Mouse (Mus musculus) liver, postnatal 0 days (tissue): Measurements from ENCODE around the gene Gm20388. TPM values are rescaled to one million over a fixed set of nuclear protein-coding genes. Genes with fewer than 3 reads are reported as not detected.

Source experiments
- ATAC-seq: fragments of 200-750 bp; cut with Nextera tagmentation; 2 replicates; pipeline ENCODE4 v1.8.0; 2017; ENCODE audit warnings: mild to moderate bottlenecking, moderate library complexity
- DNase-seq: peaks from one replicate; pipeline ENCODE4 v3.0.0-alpha.2; 2016
- H3K27ac ChIP-seq: fragments of 300-500 bp; sonication (generic); 2 replicates; pipeline ENCODE4 v1.5.1; 2014; ENCODE audit warnings: antibody characterized with exemption, moderate library complexity, mild to moderate bottlenecking, low read depth
- H3K27me3 ChIP-seq: fragments of 300-500 bp; sonication (generic); 2 replicates; pipeline ENCODE4 v1.6.1; 2014; ENCODE audit warnings: low read length, control low read depth, mixed read lengths; ENCODE audit not compliant: insufficient read depth
- H3K36me3 ChIP-seq: fragments of 300-500 bp; sonication (generic); replicated peaks from 2 replicates; pipeline ENCODE4 v1.6.1; 2014; ENCODE audit warnings: mild to moderate bottlenecking, control low read depth, low read length, moderate library complexity, mixed read lengths; ENCODE audit not compliant: insufficient read depth
- H3K4me1 ChIP-seq: fragments of 300-500 bp; sonication (generic); 2 replicates; pipeline ENCODE4 v1.6.1; 2014; ENCODE audit warnings: antibody characterized with exemption, mild to moderate bottlenecking, control low read depth; ENCODE audit not compliant: insufficient read depth
- H3K4me2 ChIP-seq: fragments of 300-500 bp; sonication (generic); 2 replicates; pipeline ENCODE4 v1.6.1; 2014; ENCODE audit warnings: low read depth, mild to moderate bottlenecking, low read length, moderate library complexity, mixed read lengths
- H3K4me3 ChIP-seq: fragments of 300-500 bp; sonication (generic); 2 replicates; pipeline ENCODE4 v1.5.1; 2014; ENCODE audit warnings: low read depth, low read length
- H3K9ac ChIP-seq: fragments of 300-500 bp; sonication (generic); replicated peaks from 2 replicates; pipeline ENCODE4 v1.6.1; 2014; ENCODE audit warnings: mild to moderate bottlenecking, moderate library complexity
- H3K9me3 ChIP-seq: fragments of 300-500 bp; sonication (generic); 2 replicates; pipeline ENCODE4 v1.6.1; 2016; ENCODE audit warnings: mild to moderate bottlenecking, control low read depth, low read length, mixed read lengths
- CTCF ChIP-seq: sonication (generic); IDR thresholded peaks from 2 replicates; pipeline ENCODE4 v1.5.1; 2016; ENCODE audit warnings: antibody characterized with exemption, low read depth
- EP300 ChIP-seq: IDR thresholded peaks from 2 replicates; pipeline ENCODE4 v1.6.1; 2016; ENCODE audit warnings: antibody characterized with exemption, low read depth, mild to moderate bottlenecking
- WGBS: fragments of 180-500 bp; shearing (Covaris S2); extraction: QIAGEN DNeasy Blood & Tissue Kit; methylation state at CpG from one replicate; pipeline ENCODE4 v1.1.7; 2014; ENCODE audit not compliant: insufficient replicate concordance; 5-methylcytosine and 5-hydroxymethylcytosine counted together
- polyA plus RNA-seq: library from polyadenylated mRNA; unstranded; fragments of >200 nt; fragmentation: Nextera tagmentation; extraction: Ambion mirVana; gene quantifications from 2 replicates; pipeline ENCODE4 v1.2.1, GENCODE M21; 2015

Gm20388 gene
- polyA plus RNA-seq, 1 experiment from 2014 or later = not detected

DNA sequence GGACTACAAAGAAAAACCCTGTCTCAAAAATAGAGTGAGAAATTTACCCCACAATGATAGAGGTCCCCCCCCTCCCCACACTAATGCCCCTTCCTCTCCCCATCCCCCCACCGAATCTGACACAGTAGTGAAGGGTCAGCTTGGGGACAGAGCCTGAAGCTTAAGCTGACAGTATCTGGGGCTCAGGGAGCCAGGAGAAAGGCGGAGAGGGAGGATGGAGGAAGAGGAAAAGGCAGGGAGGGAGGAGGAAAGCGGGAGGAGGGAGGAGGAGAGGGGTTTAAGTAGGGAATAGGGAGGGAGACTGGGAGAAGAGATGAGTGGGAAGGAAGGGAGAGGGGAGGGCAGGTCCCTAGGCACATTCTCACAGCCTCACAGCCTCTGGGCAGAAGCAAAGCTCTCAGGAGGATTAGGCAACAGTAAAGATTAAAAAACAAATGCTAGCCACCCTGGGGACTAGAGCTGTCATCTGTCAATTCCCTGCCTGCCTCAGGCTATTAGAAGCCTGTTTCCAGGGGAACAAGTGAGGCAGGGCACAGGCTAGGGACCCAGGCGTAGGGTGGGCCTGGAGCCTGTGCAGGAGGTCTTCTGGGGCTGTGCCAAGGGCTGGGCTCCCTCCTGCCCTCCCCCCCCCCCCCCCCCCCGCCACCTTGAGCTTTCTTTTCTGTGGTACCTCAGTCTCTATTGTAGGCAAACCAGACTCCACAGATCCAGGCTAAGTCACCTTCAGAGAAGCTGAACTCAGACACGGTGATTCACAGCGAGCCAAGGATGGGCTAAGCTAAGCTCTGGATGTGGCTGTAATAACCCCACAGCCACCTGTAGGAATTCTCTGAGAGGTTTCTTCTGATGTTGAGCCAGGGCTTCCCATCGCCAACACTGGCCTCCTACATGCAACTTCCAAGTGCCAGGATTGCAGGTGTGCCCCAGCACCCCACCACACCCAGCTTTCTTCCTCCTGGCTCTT is 706.3 kb downstream of the Gm20388 start:
- TF ChIP-seq EP300 (no peak), CTCF (no peak)
- Histone ChIP-seq H3K4me1 (peaks cover 18% of the 10 kb centered on the region), H3K4me3 (no peak overlapping the region), H3K9me3 (no peaks in the 10 kb centered on the region), H3K27ac (no peak overlapping the region), H3K4me2 (no peak overlapping the region), H3K36me3 (no peaks in the 10 kb centered on the region), H3K27me3 (no peaks in the 10 kb centered on the region), H3K9ac (no peak overlapping the region)
- WGBS = 55% methylated on average over 7 of the region's 8 CpGs
- ATAC-seq = no peak
- DNase-seq = no peak

DNA sequence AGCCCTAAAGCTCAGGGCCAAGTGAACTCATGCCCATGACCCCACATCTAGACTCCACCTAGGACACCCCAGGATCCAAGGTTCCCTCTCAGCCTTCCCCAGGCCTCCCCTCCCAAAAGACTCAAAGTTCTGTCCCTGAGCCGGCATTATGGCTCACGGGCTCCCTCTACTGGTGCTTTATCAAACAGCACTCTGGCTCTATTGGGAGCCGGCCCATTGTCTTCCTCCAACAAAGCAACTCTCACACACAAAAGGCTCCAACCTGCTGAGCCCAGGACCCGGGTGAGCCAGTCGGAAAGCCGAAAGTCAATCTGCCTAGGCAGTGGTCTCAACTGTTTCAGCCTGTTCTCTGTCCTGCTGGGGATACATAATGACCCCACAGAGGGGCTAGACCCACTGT is 707.5 kb downstream of the Gm20388 start:
- TF ChIP-seq CTCF = peak; percentile 92
- TF ChIP-seq EP300 = no peak
- WGBS = 4% methylated on average over 6 of the region's 6 CpGs
- Histone ChIP-seq H3K27me3 (no peaks in the 10 kb centered on the region), H3K9ac (no peak overlapping the region), H3K27ac (no peak overlapping the region), H3K9me3 (no peaks in the 10 kb centered on the region), H3K4me1 (peaks cover 19% of the 10 kb centered on the region), H3K4me2 (no peak overlapping the region), H3K4me3 (no peak overlapping the region), H3K36me3 (no peaks in the 10 kb centered on the region)
- no peak for ATAC-seq
- DNase-seq = peak; percentile 83

DNA sequence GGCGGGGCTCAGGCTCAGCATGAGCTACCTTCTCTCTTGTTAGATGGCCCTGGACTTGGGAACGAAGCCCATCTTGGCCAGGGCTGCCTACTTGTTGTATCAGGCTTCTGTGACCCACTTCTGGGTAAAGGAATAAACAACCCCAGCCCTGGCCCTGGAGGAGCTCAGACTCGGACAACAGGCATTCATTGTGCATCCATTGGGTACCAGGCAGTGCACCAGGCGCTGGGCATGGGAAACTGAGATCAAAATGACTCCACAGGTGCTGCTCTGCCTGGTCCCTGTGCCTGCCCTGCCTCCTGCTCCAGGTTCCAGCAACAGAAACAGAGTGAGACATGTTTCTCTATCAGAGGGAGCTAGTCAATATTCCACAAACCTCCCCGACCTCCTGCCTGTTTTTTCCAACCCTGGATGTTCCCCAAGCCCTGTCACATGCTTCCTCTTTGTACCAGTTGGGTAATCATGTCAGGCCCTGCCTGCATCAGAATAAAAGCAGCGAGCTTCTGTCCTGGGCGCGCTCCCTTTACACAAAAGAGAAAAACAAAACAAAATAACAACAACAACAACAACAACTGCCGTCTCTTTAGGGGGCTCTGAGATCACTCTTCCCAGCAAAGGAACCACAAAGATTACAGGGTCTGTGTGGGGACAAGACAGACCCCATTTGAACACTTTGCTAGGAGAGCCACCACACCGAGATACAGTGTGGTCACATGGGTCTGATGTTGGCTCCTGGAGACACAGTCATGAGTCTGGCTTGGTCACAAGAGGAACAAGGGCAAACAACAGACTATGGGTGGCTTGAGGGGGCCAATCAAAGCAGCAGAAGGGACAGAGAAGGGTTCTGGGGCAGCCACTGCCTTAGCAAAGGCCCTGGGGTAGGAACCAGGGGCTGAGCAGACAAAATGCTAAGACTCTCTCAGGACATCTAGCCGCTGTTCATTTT is 708.9 kb downstream of the Gm20388 start:
- H3K9me3 ChIP-seq = no peaks in the 10 kb centered on the region
- ATAC-seq = peak; percentile 84
- H3K9ac ChIP-seq = no peak overlapping the region
- H3K4me3 ChIP-seq = no peak overlapping the region
- TF ChIP-seq EP300 (peak; percentile 44), CTCF (no peak)
- peak overlapping the region; percentile 97 for H3K27ac ChIP-seq
- H3K27me3 ChIP-seq = no peaks in the 10 kb centered on the region
- WGBS = 57% methylated on average over 11 of the region's 11 CpGs
- H3K4me1 ChIP-seq = peaks cover 19% of the 10 kb centered on the region
- 0 out of 2 replicates have a peak overlapping the region, but pooled peaks have one; percentile 6 for H3K4me2 ChIP-seq
- peak; percentile 56 for DNase-seq
- no peaks in the 10 kb centered on the region for H3K36me3 ChIP-seq

DNA sequence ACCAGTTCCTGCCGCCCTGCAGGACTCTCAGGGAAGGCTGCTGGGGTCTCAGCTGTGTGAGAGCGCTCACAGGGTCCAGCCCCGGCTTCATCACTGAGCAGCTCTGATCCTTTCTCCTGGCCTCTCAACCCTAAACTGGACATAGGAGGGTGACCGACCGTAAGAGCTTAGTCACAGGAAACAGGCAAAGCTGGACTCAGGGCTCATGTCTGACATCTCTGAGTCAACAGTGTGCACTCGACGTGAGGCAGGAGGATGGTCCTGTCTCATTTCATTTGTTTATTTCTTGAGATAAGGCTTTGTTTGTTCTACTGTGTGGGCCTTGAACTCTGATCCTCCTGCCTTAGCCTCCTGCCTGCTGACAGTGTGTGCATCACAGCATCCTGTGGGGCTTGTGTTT is 709.8 kb downstream of the Gm20388 start:
- no peak overlapping the region for H3K4me3 ChIP-seq
- TF ChIP-seq EP300 (no peak), CTCF (no peak)
- no peaks in the 10 kb centered on the region for H3K27me3 ChIP-seq
- 49% methylated on average over 7 of the region's 7 CpGs for WGBS
- ATAC-seq (peak; percentile 1; the same call in 1 of the 2 replicates), DNase-seq (no peak)
- 0 out of 2 replicates have a peak overlapping the region, but pooled peaks have one; percentile 34 for H3K9ac ChIP-seq
- no peaks in the 10 kb centered on the region for H3K9me3 ChIP-seq
- H3K36me3 ChIP-seq = no peaks in the 10 kb centered on the region
- peak overlapping the region; percentile 6; the same call in 1 of the 2 replicates for H3K4me2 ChIP-seq
- H3K4me1 ChIP-seq = peaks cover 19% of the 10 kb centered on the region
- H3K27ac ChIP-seq = peak overlapping the region; percentile 97

DNA sequence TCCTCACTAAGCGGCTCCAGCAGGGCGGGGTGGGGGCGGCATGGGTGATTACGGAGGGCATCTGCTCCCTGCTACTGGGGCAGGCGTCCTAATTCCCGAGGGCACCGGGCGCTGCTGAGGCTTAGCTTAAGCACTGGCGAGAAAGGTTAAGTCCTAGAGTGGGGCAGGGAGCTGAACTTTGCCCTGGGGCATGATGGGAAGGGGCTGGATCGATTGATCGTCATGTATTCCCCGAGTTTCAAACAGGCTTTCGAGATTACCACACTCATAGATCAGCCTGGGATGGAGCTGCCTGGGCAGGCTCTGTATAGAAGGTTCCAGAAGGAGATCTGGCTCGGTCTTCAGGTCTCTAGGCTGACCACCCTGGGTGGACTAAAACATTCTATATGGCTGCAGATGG is 711.5 kb downstream of the Gm20388 start:
- Histone ChIP-seq H3K27ac (peak overlapping the region; percentile 77), H3K36me3 (no peaks in the 10 kb centered on the region), H3K9ac (no peak overlapping the region), H3K4me2 (no peak overlapping the region), H3K4me3 (no peak overlapping the region), H3K27me3 (no peaks in the 10 kb centered on the region), H3K9me3 (no peaks in the 10 kb centered on the region), H3K4me1 (peaks cover 19% of the 10 kb centered on the region)
- ATAC-seq = peak; percentile 57
- peak; percentile 66 for DNase-seq
- TF ChIP-seq EP300 = peak; percentile 18; the same call in 1 of the 2 replicates
- no peak for TF ChIP-seq CTCF
- 68% methylated on average over 14 of the region's 14 CpGs for WGBS
